Mouse (Mus musculus) left cerebral cortex, adult 8-10 months (tissue): ENCODE data around the gene Gm20388. TPM values are rescaled to one million over a fixed set of nuclear protein-coding genes. Genes with fewer than 3 reads are reported as not detected.

Experiments used
- DNase-seq, 2 experiments: peaks; one replicate each; pipeline ENCODE4 v3.0.0; 2022; ENCODE audit warnings: low spot score in 2 of 2
- total RNA-seq, 4 experiments: library from RNA; stranded (reverse); gene quantifications; 2 replicates each; pipeline ENCODE4 v1.2.4; 2022

Gene Gm20388
- total RNA-seq, 4 experiments from 2014 or later, result 10.4 to 20.8 (median 16.4) TPM

- DNase-seq, result no peak
Observed at GRCm38 (mm10) chr8:124291693-124292092, 4381.1 kb downstream of the Gm20388 start.

GRCm38 (mm10) chr8:124292965-124293364, 4382.3 kb downstream of the Gm20388 start:
- no peak for DNase-seq

GRCm38 (mm10) chr8:124294425-124294824, 4383.8 kb downstream of the Gm20388 start:
- DNase-seq, result no peak

DNA sequence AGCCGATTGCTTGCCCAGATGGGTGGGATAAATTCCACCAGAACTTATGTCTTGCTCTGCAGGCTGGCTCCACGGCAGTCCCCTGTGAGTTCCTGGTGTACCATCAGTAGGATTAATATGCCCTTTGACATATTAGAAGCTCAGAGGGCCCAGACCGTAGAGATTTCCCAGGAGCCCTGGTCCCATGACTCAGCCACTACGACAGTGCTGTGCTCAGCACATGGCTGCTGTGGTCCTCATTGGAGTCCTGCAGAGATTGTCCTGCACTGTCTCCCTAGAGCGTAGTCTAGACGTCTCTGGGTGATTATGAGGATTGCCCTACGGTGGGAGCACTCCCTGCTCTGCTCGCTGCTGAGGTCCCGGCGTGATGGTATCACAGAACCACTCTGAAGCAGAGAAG, 4384.3 kb downstream of the Gm20388 start:
- DNase-seq, result no peak

DNA sequence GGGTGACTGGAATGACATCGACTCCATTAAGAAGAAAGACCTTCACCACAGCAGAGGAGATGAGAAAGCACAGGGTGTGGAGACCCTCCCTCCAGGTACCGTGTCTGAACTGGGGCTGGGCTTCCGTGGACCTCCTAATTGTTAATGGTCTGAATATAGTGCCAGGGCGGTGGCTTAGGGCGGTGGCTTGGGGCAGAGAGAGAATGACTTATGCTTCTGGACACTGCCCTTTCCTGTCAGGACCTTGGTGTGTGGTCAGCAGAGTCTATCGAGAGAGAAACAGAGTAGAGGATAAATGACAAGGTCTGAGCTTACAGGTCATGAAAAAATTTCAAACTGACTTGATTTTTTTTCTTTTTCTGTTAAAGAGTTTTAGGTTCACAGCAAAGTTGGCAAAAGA, 4384.7 kb downstream of the Gm20388 start:
- DNase-seq, result no peak

DNA sequence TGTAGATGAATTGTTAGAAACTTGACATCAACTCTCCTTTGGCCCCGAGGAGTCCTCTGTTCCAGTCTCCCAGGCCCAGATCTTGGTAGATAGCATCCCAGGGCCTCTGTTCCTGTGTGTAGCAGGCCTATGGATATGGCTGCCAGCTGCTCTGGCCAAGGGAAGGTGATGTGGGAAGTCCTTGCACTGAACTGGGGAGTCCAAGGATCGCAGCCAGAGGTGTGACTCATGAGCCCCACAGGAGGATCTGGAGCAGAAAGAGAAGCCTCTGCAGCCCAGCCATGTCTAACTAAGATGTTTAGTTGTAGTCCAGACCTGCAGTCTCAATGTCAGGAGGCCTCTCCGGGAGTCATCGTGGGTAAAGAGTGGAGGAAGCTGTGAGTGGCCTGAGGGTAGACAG, 4390.9 kb downstream of the Gm20388 start:
- no peak for DNase-seq

DNA sequence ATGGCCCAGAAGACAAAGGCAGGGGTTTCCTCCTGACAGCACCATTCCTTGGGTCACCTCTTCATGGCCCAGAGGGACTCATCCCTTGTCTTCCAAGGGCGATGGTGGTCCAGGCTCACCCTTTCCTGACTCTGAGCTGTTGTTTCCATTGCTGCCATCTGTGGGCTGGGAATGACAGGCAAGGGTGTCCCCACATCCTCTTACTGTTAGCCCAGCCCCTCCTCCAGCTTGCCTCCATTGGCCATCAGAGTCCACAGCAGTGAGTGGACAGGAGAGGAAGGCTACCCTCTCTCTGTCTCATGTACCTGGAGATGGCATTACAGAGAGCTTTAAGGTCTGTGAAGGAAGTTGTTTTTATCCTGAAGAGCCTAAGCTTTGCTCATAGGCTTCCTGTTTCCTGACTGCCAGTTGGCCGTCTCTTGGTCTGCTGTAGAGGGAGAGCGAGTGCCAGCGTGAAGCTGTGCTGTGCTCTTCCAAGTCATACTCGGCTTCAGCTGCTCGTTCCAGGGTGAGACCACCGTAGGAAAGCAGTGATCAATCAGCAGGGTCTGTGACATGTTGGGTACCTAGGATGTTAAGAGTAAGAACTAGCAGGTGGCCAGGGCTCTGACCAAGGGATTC, 4391.4 kb downstream of the Gm20388 start:
- DNase-seq, result no peak

DNA sequence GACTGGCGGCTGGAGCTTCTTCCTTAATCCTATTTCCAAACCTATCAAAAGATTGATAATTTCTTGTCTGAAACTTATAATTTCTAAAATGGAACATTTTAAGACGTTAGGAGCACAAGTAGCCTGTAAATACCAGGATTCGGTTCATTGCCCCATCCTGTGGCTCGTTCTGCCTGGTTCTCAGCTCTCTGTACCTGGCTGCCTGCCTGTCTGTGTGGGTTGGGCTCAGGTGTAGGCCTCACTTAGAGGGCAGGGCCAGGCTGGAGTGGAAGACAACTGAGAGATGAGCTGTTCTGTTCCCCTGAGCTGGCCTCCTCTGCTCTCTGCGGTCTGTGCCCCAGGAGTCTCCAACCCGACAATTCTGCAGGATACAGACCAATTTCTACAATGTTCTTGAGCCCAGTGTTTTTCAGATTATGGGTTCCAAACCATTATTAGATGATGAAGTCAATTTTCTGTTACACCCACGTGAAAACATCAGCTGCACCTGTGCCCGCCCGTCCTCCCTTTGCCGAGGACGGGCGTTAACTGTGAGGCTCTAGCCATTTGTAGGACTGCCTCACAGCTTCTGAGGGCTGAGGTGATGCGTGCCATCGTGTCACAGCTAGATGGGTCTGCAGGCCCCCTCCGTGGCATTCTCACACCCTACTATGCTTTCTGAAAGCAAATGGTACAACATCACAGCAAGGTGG, 4392.7 kb downstream of the Gm20388 start:
- no peak for DNase-seq

DNA sequence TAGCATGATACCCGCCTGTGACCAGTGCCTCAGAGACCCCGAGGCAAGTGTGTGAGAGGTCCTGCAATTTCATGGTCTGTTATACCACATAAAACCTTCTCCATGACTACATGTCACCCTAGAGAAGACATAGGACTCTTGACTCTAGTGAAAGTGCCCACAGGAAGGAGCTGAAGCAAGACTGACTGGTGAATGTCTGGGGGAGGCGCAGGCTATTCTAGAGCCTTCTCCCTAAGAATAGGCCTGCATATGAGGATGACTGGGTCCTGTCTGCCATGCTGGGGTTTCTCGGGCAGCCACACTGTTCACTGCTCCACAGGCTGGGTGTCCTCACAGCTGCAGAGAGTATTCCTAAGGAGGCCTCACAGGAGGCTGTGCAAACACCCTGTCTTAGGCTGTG, 4393.5 kb downstream of the Gm20388 start:
- DNase-seq, result no peak

- DNase-seq, result no peak
Observed at GRCm38 (mm10) chr8:124306574-124306973, 4395.9 kb downstream of the Gm20388 start.

GRCm38 (mm10) chr8:124307700-124308099, 4397.1 kb downstream of the Gm20388 start:
- DNase-seq, result no peak

DNA sequence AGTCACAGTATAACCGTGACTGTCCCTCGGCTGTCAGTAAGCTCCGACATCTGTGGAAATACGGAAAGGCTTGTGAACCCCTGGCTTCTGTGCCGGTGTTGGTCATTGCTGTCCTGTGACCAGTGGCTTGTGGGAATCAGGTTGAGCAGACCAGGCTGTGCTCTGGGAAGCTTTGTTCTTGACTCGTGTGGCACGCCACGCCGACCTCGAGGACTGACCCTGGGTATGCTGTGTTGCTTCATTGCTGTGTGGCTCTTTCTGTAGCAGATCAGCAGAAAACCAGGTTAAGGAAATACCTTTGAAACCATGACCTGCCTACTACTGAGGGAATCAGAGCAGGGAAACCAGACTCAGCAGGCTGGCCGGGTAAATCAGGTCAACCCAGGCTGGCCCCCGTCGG, 4399.9 kb downstream of the Gm20388 start:
- no peak for DNase-seq

- no peak for DNase-seq
Observed at GRCm38 (mm10) chr8:124311111-124311510, 4400.5 kb downstream of the Gm20388 start.

DNA sequence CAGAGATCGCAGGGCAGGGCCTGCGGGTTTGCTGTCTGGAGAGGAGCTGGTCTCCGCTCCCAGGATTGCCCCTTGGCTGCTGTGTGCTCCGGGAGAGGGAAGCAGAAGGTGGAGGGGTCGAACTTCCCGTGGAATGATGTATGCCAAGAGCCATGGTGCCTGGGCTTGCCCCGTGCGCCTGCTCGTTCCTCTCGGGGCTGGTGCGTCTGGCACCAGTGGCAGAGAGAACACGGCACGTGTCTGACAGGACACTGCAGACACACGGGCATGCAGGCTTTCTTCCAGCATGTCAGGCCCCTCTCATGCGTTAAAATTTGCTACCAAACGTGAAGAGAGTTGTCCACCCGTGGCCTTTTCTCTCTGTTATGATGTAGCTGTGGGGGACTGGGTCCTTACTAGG, 4401.1 kb downstream of the Gm20388 start:
- no peak for DNase-seq

DNA sequence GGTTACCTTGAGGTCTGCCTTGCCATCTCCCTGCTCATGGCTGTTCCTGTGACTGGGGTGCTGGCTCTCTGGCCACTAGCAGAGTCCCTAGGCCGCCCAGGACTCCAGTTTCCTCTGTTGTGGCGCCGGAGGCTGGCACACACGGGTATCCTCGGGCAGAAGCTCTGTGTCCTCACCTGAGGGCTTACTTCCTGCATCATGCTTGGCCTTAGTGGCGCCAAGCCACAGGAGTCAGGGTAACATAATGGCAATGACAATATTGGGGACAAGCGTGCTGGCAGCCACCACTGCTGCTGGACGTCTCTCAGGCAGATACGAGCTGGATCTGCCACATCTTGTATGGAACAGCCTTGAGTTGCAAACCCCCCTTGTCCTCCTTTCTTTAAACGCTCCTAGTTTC, 4401.6 kb downstream of the Gm20388 start:
- no peak for DNase-seq

DNA sequence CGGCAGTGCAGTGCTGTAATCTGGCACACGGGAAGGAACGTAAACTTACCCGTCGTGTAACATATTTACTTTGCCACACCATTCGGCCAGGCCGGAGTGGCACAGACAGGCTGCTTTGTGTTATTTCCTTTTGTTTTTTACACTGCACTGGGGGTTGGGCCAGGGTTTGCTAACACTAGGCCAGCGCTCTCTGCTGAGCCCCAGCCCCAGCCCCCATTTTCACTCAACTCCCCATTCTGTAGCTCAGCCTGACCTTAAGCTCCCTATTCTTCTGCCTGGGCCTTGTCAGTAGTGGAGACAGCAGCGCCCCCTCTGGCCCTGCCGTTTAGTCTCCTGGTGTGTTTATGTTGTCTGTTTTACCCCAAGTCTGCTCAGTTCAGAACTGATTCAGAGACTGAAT, 4404.2 kb downstream of the Gm20388 start:
- DNase-seq, result no peak

DNA sequence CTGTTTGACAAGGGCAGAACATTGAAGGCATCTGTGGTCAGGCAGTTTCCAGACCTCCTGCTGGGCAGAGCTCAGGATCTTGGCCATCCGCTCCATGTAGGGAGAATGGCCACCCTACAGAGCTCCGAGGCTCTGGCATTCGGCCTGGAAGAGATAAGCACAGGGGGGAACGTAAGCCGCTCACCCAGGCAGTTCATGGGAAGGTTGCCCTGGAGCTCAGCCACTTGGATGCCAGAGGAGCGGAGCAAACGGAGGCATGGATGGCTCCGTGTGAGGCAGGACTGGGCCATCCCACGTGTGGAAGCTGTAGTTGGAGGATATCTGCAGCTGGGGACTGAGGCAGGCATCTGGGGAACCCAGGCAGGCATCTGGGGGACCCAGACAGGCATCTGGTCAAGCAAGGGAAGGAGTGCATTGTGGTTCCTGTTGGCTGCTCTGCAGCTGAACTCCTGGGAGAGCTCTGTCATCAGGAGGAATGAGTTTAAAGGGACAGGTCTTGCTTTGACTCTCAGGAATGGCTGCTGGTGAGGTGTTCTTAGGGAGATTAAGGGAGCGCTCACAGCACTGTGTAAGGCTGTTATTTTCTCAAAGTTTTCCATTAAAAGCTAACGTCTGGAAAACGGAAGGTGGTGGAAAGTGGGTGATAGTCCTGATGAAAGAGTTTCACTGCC, 4406.0 kb downstream of the Gm20388 start:
- DNase-seq, result no peak

DNA sequence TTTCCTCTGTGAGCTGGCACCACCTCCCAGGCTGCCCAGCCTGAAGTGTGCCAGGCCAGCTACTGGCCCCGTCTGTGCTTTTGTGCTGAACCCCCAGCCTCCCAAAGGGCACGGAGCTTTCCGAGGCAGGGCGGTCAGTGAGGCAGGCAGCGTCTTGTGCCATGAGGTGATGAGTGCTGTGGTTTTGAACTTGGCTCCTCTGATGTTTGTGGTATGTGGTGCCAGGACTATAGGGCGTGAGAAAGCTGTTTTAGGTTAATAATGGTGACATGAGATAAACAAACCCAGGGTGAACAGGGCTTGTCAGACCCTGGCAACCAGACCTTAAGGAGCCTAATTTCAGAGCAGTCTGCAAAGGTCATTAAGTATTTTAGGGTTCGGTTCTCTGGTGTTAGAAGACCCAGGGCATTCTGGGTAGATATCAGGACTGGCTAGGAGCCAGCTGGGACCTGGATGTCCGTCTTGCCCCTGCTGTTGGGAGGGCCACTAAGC, 4406.6 kb downstream of the Gm20388 start:
- no peak for DNase-seq

- no peak for DNase-seq
Observed at GRCm38 (mm10) chr8:124317821-124318220, 4407.2 kb downstream of the Gm20388 start.

- DNase-seq, result no peak
Observed at GRCm38 (mm10) chr8:124318612-124319315, 4408.1 kb downstream of the Gm20388 start.

DNA sequence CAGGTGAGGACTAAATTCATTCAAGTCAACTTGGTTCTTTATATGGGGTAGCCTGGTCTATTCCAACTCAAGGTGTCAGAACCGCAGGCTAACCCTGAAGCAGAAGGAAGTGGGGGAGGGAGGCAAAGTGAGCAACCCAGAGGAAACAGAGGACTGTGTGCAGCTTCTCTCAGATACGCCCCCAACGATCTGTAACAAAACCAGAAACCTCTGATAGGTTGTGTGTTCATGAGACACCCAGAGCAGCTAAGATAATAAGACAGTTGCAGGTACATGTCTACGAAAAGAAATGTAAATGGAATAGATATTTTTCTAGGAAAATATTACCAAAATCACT, 4408.6 kb downstream of the Gm20388 start:
- no peak for DNase-seq

GRCm38 (mm10) chr8:124321227-124321840, 4410.7 kb downstream of the Gm20388 start:
- DNase-seq, result no peak
